Mouse (Mus musculus): ENCODE data around the gene Kcnh3.

Kcnh3 gene

GRCm38 (mm10) chr15:99285189-99285535, 60.5 kb downstream of the Kcnh3 start:
- DNase-seq (ENCODE audit: low spot score): no peak

GRCm38 (mm10) chr15:99290586-99290985, 65.9 kb downstream of the Kcnh3 start:
- DNase-seq (ENCODE audit: low spot score): no peak

Measured in layer of hippocampus, adult 11-12 months (tissue).